Mouse (Mus musculus) telencephalon, adult 2 months (tissue): Measurements from ENCODE around the gene Lrig1.

Source experiments
- DNase-seq: peaks from one replicate; pipeline ENCODE4 v3.0.0-alpha.2; 2011; ENCODE audit warnings: low read depth, low spot score

The Lrig1 gene

DNA sequence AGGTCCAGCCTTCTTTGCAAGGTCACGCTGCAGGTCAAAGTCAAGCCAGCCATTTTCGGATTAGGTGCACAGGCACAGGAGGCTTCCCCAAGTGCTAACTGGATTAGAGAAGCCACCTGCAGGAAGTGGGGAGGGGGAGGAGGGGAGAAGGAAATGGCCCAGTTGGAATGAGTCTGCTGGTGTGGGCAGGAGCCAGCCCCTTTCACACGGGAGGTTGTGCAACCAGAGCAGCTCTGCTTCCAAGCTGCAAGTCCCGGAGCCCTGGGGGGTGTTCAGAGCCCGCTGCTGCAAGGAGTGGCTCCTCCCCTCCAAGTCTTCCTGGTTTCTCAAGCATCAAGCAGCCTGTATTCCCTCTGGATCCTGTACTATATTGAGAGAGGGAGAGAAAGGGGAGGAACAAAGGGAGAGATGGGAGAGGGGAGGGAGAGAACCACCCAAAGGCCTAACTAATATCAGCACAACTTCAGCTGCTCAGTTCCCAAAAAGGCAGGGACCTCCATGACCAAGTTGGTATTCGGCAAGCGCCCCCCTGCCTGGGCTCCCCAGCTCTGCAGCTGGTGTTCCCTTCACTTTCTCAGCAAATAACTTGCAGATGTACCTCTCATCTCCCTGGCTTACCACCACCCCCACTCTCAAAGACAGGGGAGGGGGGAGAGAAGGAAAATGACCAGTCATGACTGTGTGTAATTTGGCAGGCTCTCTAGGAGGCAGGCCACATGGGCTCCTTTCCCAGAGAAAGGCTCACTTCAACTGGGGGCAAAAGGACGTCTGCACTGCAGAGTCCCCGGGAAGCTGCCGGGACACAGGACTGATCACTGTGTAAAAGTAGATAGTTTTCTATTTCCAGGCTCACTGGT, 52.2 kb downstream of the Lrig1 start:
- no peak for DNase-seq

DNA sequence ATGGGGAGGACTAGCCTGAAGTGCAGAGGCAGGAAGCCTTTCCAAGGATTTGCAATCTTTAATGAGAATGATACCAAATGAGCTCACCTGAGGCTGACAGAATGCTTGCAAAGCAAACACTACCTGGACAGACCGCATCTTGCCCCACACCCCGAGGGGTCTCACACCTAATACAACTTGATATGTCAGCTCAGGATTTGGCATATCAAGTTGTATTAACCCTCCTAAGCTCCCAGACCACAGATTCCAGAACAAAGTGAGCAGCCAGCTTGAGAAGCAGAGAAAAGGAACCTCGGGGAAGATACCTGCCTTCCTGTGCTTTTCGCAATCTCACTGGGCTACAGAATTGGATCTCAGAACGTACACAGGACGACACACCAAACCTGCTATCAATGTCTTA, 53.1 kb downstream of the Lrig1 start:
- no peak for DNase-seq

DNA sequence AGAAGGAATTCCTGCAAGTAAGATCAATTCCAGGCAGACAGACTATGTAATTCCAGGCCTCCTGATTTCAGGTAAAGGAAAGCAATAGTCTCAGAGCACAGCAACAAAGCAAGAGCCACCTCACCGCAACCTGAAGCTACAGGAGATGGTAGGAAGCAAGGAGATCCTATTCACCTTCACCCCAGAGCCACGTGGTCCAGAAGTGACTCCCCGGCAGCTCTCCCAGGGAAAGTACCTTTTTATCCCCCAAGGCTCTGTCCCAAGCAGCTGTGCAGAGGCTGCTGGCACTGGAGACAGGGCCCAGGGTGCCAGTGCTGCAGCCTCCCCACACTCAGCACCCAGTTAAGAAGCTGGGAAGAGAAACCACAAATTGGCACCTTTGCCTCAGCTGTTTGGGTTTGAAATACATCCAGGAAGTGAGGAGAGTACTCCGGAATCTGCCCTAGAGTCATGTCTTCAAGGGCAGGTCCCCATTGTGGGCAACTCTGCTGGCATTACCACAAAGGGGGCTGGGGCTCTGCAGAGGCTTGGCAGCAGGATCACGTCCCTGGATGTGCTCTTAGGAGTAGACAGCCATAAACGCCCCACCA, 53.6 kb downstream of the Lrig1 start:
- no peak for DNase-seq

DNA sequence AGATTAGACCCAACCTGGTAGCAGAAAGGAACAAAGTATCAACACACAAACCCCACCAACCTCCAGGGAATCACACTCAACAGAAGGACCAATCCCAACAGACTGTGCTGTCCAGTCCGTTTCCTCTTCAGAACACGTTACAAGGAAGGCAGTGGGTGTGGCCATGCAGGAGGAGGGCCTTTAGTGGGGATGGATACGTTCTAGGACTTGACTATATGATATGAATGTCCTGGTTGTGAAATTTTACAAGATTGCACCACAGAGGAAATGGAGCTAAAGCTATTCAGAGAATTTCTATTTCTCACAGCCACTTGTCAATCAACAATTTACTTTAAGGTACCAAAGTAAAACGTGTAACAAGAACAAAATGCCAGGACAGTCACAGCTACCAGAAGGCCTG, 54.2 kb downstream of the Lrig1 start:
- no peak for DNase-seq

DNA sequence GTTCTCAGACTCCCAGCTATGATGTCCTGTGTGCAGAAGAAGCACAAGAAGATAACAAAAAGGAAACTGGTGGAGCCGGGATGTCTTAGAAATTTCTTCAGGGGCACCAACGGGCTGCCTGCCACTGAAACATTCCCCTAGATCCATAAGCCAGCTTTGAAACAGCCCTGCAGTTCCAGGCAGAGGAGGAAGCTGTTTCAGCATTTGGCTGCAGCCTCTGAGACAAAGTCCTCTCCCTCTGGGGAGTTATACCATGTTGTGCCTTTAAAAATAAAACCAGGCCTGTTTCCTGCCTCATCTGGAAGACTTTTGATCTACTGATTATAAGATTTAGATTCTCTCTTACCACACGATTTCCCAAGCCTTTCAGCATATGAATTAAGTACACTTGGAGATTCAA, 55.3 kb downstream of the Lrig1 start:
- no peak for DNase-seq

DNA sequence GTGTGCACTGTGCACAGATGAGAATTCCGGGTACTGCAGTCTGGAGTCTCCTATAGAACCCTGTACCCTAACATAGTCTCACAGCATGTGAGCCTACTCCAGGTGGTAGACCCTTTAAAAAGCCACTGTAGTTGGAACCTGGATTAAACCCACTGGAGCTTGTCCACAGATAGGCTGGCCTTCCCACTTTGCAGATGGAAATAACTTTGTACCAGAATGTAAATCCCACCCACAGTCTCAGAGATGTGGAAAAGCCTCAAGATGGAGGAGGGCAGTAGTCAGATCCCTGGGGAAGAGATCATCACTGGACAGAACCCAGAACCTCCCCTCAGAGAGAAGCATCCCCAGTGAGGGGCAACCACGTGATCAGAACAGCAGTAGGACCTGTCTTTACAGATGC, 56.0 kb downstream of the Lrig1 start:
- DNase-seq: no peak

DNA sequence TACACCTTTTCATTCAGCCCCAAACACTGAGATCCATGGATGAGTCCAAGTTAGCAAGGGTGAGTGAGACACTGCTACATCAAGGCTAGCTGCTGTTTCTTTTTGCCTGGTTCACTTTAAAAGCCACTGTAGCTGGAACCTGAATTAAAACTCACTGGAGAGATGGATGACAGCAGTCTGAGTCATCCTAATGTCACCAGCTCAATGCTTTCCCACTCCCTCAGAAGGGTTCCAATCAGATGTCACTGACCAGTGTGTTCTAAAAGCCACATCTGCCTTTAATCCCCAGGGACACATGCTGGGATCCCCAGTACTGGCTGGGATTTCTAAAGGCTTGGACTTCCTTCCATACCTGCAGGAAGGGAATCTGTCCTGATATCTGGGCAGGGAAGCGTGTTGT, 57.9 kb downstream of the Lrig1 start:
- DNase-seq: no peak

DNA sequence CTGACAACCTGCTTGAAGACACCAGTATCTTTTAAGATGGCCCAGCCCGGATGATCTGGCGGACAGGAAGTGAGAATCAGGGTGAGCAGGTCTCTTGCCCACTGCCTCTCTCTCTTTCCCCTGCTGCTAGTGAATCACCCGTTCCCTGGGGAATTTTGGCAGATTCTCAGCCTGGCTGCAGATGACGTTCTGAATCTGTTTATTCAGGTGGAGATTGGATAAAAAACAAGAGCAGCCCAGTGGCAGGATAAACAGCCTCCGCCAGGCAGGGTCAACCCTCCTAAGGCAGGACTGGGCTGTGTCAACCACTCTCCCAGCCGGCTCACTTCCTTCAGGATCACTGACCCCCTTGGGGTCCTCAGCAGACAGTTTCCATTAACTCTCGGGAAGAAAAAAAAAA, 59.7 kb downstream of the Lrig1 start:
- DNase-seq: no peak

DNA sequence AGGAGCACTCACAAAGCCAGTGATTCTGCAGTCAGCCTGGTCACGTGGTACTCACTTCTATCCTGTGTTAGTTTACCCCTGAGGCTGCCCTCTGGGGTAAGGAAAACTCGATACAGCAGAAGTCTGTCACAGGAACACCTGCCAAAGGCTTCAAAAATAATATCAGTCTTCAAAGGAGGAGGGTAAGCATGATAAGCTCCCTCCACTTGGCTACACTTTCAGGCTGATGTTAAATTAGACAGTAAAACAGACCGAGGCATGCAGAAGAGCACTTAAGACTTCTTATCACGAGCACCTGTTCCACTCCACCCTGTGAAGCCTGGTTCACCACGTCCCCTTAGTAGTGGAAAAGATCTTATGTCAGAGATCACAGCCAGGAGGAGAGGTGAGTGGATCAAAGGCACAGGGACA, 62.9 kb downstream of the Lrig1 start:
- DNase-seq: no peak

- no peak for DNase-seq
These were observed 64.6 kb downstream of the Lrig1 start for GRCm38 (mm10) chr6:94635343-94635742.

DNA sequence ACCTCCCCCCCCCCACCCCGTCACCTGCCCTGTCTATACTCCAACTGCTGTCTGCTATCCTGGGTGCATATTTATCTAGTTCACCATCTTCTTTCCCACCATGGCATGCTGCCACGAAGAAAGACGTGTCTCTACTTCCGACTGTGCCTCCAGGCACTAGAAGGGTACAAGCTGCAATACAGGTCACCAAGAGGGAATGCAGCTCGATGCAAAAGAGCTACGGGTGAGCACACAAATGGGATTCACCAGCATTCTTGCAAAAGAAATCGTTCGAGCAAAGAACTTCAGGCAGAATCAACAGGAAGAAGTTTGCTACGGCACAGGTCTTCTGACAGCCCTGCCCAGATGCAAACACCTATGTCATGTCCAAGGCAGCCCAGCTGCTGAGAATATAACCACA, 65.2 kb downstream of the Lrig1 start:
- DNase-seq: no peak

DNA sequence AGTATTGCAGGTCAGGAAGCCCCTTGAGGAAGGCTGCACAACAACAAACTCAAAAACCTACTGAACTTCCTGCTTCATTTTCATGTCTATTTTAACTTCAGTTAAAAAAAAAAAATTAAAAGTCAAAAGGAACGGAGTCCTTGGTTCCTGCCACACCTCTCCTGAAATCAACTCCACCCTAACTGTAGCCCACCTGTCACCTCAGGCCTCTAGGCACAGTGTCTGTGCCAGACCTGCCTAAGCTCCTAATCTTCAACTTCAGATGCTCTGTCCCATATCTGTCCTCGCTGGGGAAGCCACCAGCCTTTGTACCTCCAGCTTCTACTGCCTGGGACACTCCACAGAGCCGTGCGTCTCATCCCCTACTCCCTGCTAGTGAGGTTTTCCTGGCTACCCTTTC, 65.7 kb downstream of the Lrig1 start:
- DNase-seq: no peak

DNA sequence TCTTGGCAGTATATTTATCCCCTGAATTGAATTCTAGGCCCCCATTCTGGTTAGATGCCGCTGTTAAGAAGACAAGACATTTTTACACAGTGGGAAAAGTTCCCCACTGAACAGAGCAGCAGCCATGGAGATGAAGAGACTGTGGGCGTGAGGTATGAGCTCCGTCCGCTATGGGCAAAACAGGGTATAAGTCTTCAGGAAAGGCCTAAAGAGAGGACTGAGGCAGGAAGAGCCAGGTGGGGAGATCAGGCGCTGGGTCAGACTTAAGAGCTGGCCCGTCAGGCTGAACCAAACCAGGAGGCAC, 68.2 kb downstream of the Lrig1 start:
- no peak for DNase-seq

GRCm38 (mm10) chr6:94631051-94631778, 68.7 kb downstream of the Lrig1 start:
- no peak for DNase-seq

- DNase-seq: no peak
These were observed 71.2 kb downstream of the Lrig1 start for GRCm38 (mm10) chr6:94628787-94629186.

DNA sequence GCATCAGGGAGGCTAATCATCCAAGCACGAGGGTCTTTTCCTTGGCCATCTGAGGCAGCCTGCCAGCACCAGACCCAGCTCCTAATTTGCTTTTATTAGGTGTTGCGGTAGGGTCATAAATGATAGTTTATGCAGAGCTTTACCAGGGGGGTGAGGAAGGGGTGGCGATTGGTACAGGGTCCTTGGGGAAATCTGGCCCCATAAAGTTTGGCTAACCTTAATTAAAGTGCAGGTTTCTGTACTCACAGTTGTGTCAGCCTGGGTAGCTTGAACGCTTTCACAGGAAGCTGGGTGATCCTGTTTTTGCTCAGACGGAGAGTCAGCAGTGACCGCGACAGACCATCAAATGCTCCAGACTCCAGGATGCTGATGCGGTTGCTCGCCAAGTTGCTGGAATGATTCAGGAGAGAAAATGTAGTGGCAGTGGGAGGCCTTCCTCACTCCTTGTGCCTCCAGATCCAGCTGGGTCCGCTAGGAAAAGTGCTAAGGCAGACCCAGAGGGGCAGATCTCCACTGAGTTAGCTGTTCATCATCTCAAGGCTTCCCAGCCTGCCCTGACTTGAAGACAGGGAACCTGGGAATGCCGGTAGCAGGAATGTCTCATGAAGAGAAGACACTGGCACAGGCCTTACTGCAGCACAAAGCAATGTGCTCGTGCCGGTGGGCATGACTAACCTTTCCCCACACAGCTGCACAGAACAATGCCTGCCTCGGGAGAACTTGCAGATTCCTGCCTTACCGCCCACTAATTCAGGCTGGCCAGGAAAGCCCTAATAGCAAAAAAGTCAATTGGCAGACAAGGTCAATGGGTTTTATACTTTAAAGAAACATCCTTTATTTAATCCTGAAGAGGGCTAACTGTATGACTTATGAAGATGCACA, 72.0 kb downstream of the Lrig1 start:
- no peak for DNase-seq

- DNase-seq: no peak
These were observed 73.2 kb downstream of the Lrig1 start for GRCm38 (mm10) chr6:94626807-94627206.

DNA sequence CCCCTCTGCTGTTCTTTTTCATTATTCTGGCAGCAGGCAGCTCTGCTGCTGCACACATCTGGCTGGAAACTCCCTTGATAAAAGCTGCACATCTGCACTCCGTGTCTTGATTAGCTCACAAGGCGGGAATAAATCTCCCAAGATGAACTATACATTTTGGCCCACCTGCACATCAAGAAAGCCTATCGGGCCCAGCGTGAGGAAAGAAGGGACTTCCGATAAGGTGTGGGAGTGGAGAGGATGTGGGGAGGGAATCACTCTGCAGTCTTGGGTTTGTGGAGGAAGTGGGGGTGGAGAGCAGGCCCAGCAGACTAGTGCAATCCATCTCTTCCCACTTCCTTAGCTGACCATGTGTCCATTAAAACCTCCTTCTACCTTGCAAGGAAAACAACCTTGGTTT, 74.1 kb downstream of the Lrig1 start:
- no peak for DNase-seq

DNA sequence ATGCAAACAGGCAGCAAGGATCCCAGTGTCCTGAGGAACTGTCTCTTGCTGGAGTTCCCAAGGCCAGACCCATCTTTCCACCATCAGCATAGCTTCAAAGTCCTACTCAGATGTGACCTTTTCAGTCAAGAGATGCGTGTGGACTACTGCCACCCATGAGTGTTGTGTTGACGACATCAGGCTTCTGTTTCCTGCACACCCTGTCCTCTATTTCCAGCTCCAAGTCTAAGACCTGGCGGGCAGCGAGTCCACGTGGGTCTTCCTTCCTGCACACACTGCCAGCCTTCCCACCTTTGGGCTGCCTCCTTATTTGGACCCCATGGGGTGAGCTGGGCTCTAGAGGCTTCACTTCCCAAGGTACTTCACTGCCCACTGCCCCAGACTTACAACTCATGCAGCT, 75.4 kb downstream of the Lrig1 start:
- DNase-seq: no peak

DNA sequence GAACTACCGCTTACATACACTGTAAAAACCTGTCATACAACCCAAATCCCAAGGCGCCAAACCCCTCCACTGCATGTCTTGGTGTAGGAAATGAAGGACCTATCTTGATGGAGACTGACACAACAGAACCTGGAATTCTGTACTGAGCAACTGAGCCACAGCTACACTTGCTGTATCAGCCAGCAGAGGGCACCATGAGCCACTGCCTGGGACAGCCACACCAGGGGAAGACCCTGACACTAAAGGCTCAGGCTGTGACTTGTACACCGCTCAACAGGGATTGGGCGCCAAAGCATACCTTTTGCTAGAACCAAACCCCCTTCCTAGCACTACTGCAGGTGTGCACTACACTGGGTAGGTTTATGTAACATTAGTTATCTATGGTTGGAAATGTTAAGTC, 77.0 kb downstream of the Lrig1 start:
- DNase-seq: no peak

- DNase-seq: no peak
These were observed 79.1 kb downstream of the Lrig1 start for GRCm38 (mm10) chr6:94620801-94621301.

GRCm38 (mm10) chr6:94620287-94620686, 79.7 kb downstream of the Lrig1 start:
- no peak for DNase-seq
